Mouse (Mus musculus): Measurements from ENCODE around the gene Napepld. TPM values are rescaled to one million over a fixed set of nuclear protein-coding genes. Genes with fewer than 3 reads are reported as not detected.
A peak's percentile ranks its signal among the peaks of the same experiment; 100 is the strongest.

The Napepld gene
- 10 to 100 TPM; 21.2 to 24.5 TPM for total RNA-seq (2021)

- DNase-seq (ENCODE audit: extremely low spot score in 1 of 2, low spot score in 1 of 2): peak; percentile 94 to 99
These were observed at the start of gene Napepld for GRCm38 (mm10) chr5:21701351-21702008. Gene Napepld, minus strand, starts transcription at chr5:21701396.

GRCm38 (mm10) chr5:21745966-21746365 is 44.8 kb upstream of the Napepld start:
- no peak for DNase-seq (ENCODE audit: extremely low spot score in 1 of 2, low spot score in 1 of 2)

- no peak for DNase-seq (ENCODE audit: extremely low spot score in 1 of 2, low spot score in 1 of 2)
These were observed 43.5 kb upstream of the Napepld start for GRCm38 (mm10) chr5:21744651-21745050.

- no peak for DNase-seq (ENCODE audit: extremely low spot score in 1 of 2, low spot score in 1 of 2)
These were observed 42.4 kb upstream of the Napepld start for GRCm38 (mm10) chr5:21743606-21744005.

- DNase-seq (ENCODE audit: extremely low spot score in 1 of 2, low spot score in 1 of 2): no peak
These were observed 38.7 kb upstream of the Napepld start for GRCm38 (mm10) chr5:21739881-21740280.

- DNase-seq (ENCODE audit: extremely low spot score in 1 of 2, low spot score in 1 of 2): no peak
These were observed 37.9 kb upstream of the Napepld start for GRCm38 (mm10) chr5:21739120-21739519.

- no peak for DNase-seq (ENCODE audit: extremely low spot score in 1 of 2, low spot score in 1 of 2)
These were observed 36.4 kb upstream of the Napepld start for GRCm38 (mm10) chr5:21737620-21738019.

GRCm38 (mm10) chr5:21736956-21737585 is 35.9 kb upstream of the Napepld start, which contains the start of gene Pmpcb:
Gene Pmpcb, plus strand, starts transcription at chr5:21737141.
- DNase-seq (ENCODE audit: extremely low spot score in 1 of 2, low spot score in 1 of 2): peak; percentile 82 to 88

- DNase-seq (ENCODE audit: extremely low spot score in 1 of 2, low spot score in 1 of 2): no peak
These were observed 34.9 kb upstream of the Napepld start for GRCm38 (mm10) chr5:21736046-21736445.

- peak; percentile 37 to 73 for DNase-seq (ENCODE audit: extremely low spot score in 1 of 2, low spot score in 1 of 2)
These were observed 34.4 kb upstream of the Napepld start for GRCm38 (mm10) chr5:21735584-21735983.

GRCm38 (mm10) chr5:21735100-21735499 is 33.9 kb upstream of the Napepld start:
- no peak for DNase-seq (ENCODE audit: extremely low spot score in 1 of 2, low spot score in 1 of 2)

- peak; percentile 48 to 60 for DNase-seq (ENCODE audit: extremely low spot score in 1 of 2, low spot score in 1 of 2)
These were observed 31.7 kb upstream of the Napepld start for GRCm38 (mm10) chr5:21732930-21733329.

- DNase-seq (ENCODE audit: extremely low spot score in 1 of 2, low spot score in 1 of 2): no peak
These were observed 31.1 kb upstream of the Napepld start for GRCm38 (mm10) chr5:21732177-21732911.

- no peak for DNase-seq (ENCODE audit: extremely low spot score in 1 of 2, low spot score in 1 of 2)
These were observed 27.9 kb upstream of the Napepld start for GRCm38 (mm10) chr5:21729107-21729506.

GRCm38 (mm10) chr5:21724872-21725271 is 23.7 kb upstream of the Napepld start:
- no peak for DNase-seq (ENCODE audit: extremely low spot score in 1 of 2, low spot score in 1 of 2)

- no peak for DNase-seq (ENCODE audit: extremely low spot score in 1 of 2, low spot score in 1 of 2)
These were observed 23.2 kb upstream of the Napepld start for GRCm38 (mm10) chr5:21724427-21724826.

- no peak for DNase-seq (ENCODE audit: extremely low spot score in 1 of 2, low spot score in 1 of 2)
These were observed 18.0 kb upstream of the Napepld start for GRCm38 (mm10) chr5:21719209-21719608.

GRCm38 (mm10) chr5:21718546-21718945 is 17.4 kb upstream of the Napepld start:
- no peak for DNase-seq (ENCODE audit: extremely low spot score in 1 of 2, low spot score in 1 of 2)

- no peak for DNase-seq (ENCODE audit: extremely low spot score in 1 of 2, low spot score in 1 of 2)
These were observed 16.0 kb upstream of the Napepld start for GRCm38 (mm10) chr5:21717165-21717715.

GRCm38 (mm10) chr5:21714447-21714846 is 13.3 kb upstream of the Napepld start:
- no peak for DNase-seq (ENCODE audit: extremely low spot score in 1 of 2, low spot score in 1 of 2)

- DNase-seq (ENCODE audit: extremely low spot score in 1 of 2, low spot score in 1 of 2): no peak
These were observed 11.0 kb upstream of the Napepld start for GRCm38 (mm10) chr5:21712127-21712715.

Measured in layer of hippocampus, postnatal 25 days (tissue).